Comparison of ENCODE assay signal across 10 mouse cellular contexts in genomic region chr2:69206523-69206922, GRCm38 (mm10). TPM values are rescaled to one million over a fixed set of nuclear protein-coding genes. Genes with fewer than 3 reads are reported as not detected.
A peak's percentile ranks its signal among the peaks of the same experiment; 100 is the strongest.
DNase-seq lines count a peak whose midpoint lies in the region; ATAC-seq lines count a peak whose summit lies in the region.
"Had no signal": no experiment of that assay in that cellular context is flagged by ENCODE, and none has a peak within 500 bp of the region (broad histone marks: within the 10 kb centered on the region; RNA-seq: fewer than 3 reads in every experiment).

No protein-coding gene starts in this region.

- H3K4me3 ChIP-seq in megakaryocyte, embryonic 14.5 days (replicated peaks), result peak overlapping the region; percentile 98
- peak overlapping the region; percentile 65 for H3K4me3 ChIP-seq in embryonic facial prominence, embryonic 15.5 days (replicated peaks)
- H3K4me3 ChIP-seq in intestine, embryonic 16.5 days (ENCODE audit: low read length), result no peak overlapping the region
- no peak overlapping the region for H3K4me3 ChIP-seq in neural tube, embryonic 13.5 days

- H3K9ac ChIP-seq in embryonic facial prominence, embryonic 15.5 days, result no peak overlapping the region
- no peak overlapping the region for H3K9ac ChIP-seq in intestine, embryonic 16.5 days (ENCODE audit: low read depth, low read length)
- H3K9ac ChIP-seq in neural tube, embryonic 13.5 days, result no peak overlapping the region

- 17% methylated on average over 7 of the region's 7 CpGs for WGBS in embryonic facial prominence, embryonic 15.5 days
- 18% methylated on average over 7 of the region's 7 CpGs for WGBS in intestine, embryonic 16.5 days
- WGBS in neural tube, embryonic 13.5 days, result 28% methylated on average over 7 of the region's 7 CpGs

- peak overlapping the region; percentile 60 for H3K4me2 ChIP-seq in embryonic facial prominence, embryonic 15.5 days (replicated peaks)
- H3K4me2 ChIP-seq in intestine, embryonic 16.5 days (ENCODE audit: low read depth, low read length), result peak overlapping the region; percentile 11; the same call in 1 of the 2 replicates
- peak overlapping the region; percentile 39 for H3K4me2 ChIP-seq in neural tube, embryonic 13.5 days

- ATAC-seq in megakaryocyte, adult 5-6 weeks (ENCODE audit: poor library complexity, severe bottlenecking), result no peak
- ATAC-seq in embryonic facial prominence, embryonic 15.5 days (ENCODE audit: insufficient number of reproducible peaks, low FRiP score, low TSS enrichment, low read depth), result no peak
- peak; percentile 45 for ATAC-seq in intestine, embryonic 16.5 days
- ATAC-seq in neural tube, embryonic 13.5 days (ENCODE audit: low read depth), result peak; percentile 48; the same call in 1 of the 2 replicates
- no peak for ATAC-seq in activated CD4-positive, CD25-positive, alpha-beta regulatory T cell, adult 4 months

- no peak for DNase-seq in frontal cortex, postnatal 10 days (ENCODE audit: low spot score in 2 of 2)
- no peak for DNase-seq in layer of hippocampus, adult 18-20 months (ENCODE audit: low spot score in 2 of 2)

- H3K27me3 ChIP-seq in megakaryocyte, embryonic 14.5 days (replicated peaks), result no peaks in the 10 kb centered on the region
- no peaks in the 10 kb centered on the region for H3K27me3 ChIP-seq in embryonic facial prominence, embryonic 15.5 days
- no peaks in the 10 kb centered on the region for H3K27me3 ChIP-seq in intestine, embryonic 16.5 days (replicated peaks; ENCODE audit: control insufficient read depth, insufficient read depth, low read length)
- no peaks in the 10 kb centered on the region for H3K27me3 ChIP-seq in neural tube, embryonic 13.5 days

- H3K36me3 ChIP-seq in megakaryocyte, embryonic 14.5 days (replicated peaks; ENCODE audit: low read length), result peaks cover 14% of the 10 kb centered on the region
- peaks cover 4% of the 10 kb centered on the region for H3K36me3 ChIP-seq in embryonic facial prominence, embryonic 15.5 days
- H3K36me3 ChIP-seq in intestine, embryonic 16.5 days (ENCODE audit: control insufficient read depth, insufficient read depth, low read length), result 0 out of 2 replicates have a peak, but pooled peaks cover 5% of the 10 kb centered on the region
- H3K36me3 ChIP-seq in neural tube, embryonic 13.5 days, result peaks cover 6% of the 10 kb centered on the region; the same call in 1 of the 2 replicates

- no peaks in the 10 kb centered on the region for H3K9me3 ChIP-seq in megakaryocyte, embryonic 14.5 days
- no peaks in the 10 kb centered on the region for H3K9me3 ChIP-seq in embryonic facial prominence, embryonic 15.5 days (replicated peaks)
- H3K9me3 ChIP-seq in intestine, embryonic 16.5 days (ENCODE audit: control insufficient read depth, low read length), result no peaks in the 10 kb centered on the region
- no peaks in the 10 kb centered on the region for H3K9me3 ChIP-seq in neural tube, embryonic 13.5 days

- H3K27ac ChIP-seq in embryonic facial prominence, embryonic 15.5 days (replicated peaks), result no peak overlapping the region
- H3K27ac ChIP-seq in intestine, embryonic 16.5 days (ENCODE audit: low read length), result no peak overlapping the region
- no peak overlapping the region for H3K27ac ChIP-seq in neural tube, embryonic 13.5 days (replicated peaks)

- H3K4me1 ChIP-seq in megakaryocyte, embryonic 14.5 days, result peaks cover 19% of the 10 kb centered on the region
- peaks cover 8% of the 10 kb centered on the region for H3K4me1 ChIP-seq in embryonic facial prominence, embryonic 15.5 days
- H3K4me1 ChIP-seq in intestine, embryonic 16.5 days (ENCODE audit: control insufficient read depth, insufficient read depth, low read length), result peaks cover 10% of the 10 kb centered on the region
- H3K4me1 ChIP-seq in neural tube, embryonic 13.5 days (replicated peaks), result peaks cover 10% of the 10 kb centered on the region

RNA-seq across cellular contexts. Expression of gene Spc25, which starts 0.5 kb away (rescaled TPM):
- 1.6 and 7.5 TPM in 2 replicates for polyA plus RNA-seq in megakaryocyte, embryonic 14.5 days (2012; ENCODE audit: insufficient read depth, low replicate concordance)
- 101 and 107 TPM in 2 replicates for total RNA-seq in megakaryocyte, adult 5-6 weeks (2015)
- total RNA-seq in megakaryocyte, adult 5-6 weeks (2017), result 116 and 134 TPM in 2 replicates
- 122 and 125 TPM in 2 replicates for polyA plus RNA-seq in embryonic facial prominence, embryonic 15.5 days (2015; fragmentation: Nextera tagmentation; extraction: Ambion mirVana)
- polyA plus RNA-seq in intestine, embryonic 16.5 days (2015; fragmentation: Nextera tagmentation; extraction: Ambion mirVana), result 113 and 123 TPM in 2 replicates
- polyA plus RNA-seq in neural tube, embryonic 13.5 days (2015; fragmentation: Nextera tagmentation; extraction: Ambion mirVana), result 38.8 and 42.0 TPM in 2 replicates
- total RNA-seq in layer of hippocampus, adult 18-20 months (2021), result under 1 TPM; 0.27 to 0.46 TPM
- polyA plus RNA-seq in activated CD4-positive, CD25-positive, alpha-beta regulatory T cell, adult 4 months (2017; shearing (Covaris generic)), result 10 to 100 TPM; 23.4 to 23.7 TPM

RNA-seq across cellular contexts. Expression of gene G6pc2, which starts 4.3 kb away (rescaled TPM):
- not detected in 2 replicates for polyA plus RNA-seq in megakaryocyte, embryonic 14.5 days (2012; ENCODE audit: insufficient read depth, low replicate concordance)
- total RNA-seq in megakaryocyte, adult 5-6 weeks (2015), result not detected in 2 replicates
- not detected in 2 replicates for total RNA-seq in megakaryocyte, adult 5-6 weeks (2017)
- not detected in 2 replicates for polyA plus RNA-seq in embryonic facial prominence, embryonic 15.5 days (2015; fragmentation: Nextera tagmentation; extraction: Ambion mirVana)
- polyA plus RNA-seq in intestine, embryonic 16.5 days (2015; fragmentation: Nextera tagmentation; extraction: Ambion mirVana), result 0.34 and 0.45 TPM in 2 replicates
- 0.28 and 0.48 TPM in 2 replicates for polyA plus RNA-seq in neural tube, embryonic 13.5 days (2015; fragmentation: Nextera tagmentation; extraction: Ambion mirVana)
- not detected for total RNA-seq in layer of hippocampus, adult 18-20 months (2021)
- not detected for polyA plus RNA-seq in activated CD4-positive, CD25-positive, alpha-beta regulatory T cell, adult 4 months (2017; shearing (Covaris generic))
- total RNA-seq: common myeloid progenitor, adult 5-6 weeks had no signal
- polyA plus RNA-seq: small intestine, adult 2 months had no signal

Comparison
In these comparisons a context has a peak if more than half of its experiments do, and no peak if none do; other contexts are left out.
1. H3K4me3 ChIP-seq: peak in megakaryocyte, embryonic 14.5 days (single experiment) and embryonic facial prominence, embryonic 15.5 days (single experiment); none in intestine, embryonic 16.5 days (single experiment) and neural tube, embryonic 13.5 days (single experiment).
2. ATAC-seq: peak in intestine, embryonic 16.5 days (single experiment) and neural tube, embryonic 13.5 days (single experiment); none in megakaryocyte, adult 5-6 weeks (single experiment), embryonic facial prominence, embryonic 15.5 days (single experiment) and activated CD4-positive, CD25-positive, alpha-beta regulatory T cell, adult 4 months (single experiment).
3. Peak in every context shown above with its lines, with median percentiles within 50 percentile points of each other: H3K4me2 ChIP-seq.